Mouse (Mus musculus) thymus, postnatal 10 days (tissue): ENCODE data around the gene Nat10.

Experiments
- DNase-seq, 2 experiments: peaks; one replicate each; pipeline ENCODE4 v3.0.0; 2021; ENCODE audit warnings: low spot score in 2 of 2

Gene Nat10

GRCm38 (mm10) chr2:103745481-103745880 is 15.6 kb downstream of the Nat10 start:
- no peak for DNase-seq

- DNase-seq: peak; percentile 36 to 80
These were observed 17.1 kb downstream of the Nat10 start for GRCm38 (mm10) chr2:103743988-103744387.

GRCm38 (mm10) chr2:103743536-103743935 is 17.5 kb downstream of the Nat10 start:
- DNase-seq: no peak

GRCm38 (mm10) chr2:103742821-103743220 is 18.2 kb downstream of the Nat10 start:
- DNase-seq: no peak

- no peak for DNase-seq
These were observed 29.6 kb downstream of the Nat10 start for GRCm38 (mm10) chr2:103731423-103731822.

- no peak for DNase-seq
These were observed 30.1 kb downstream of the Nat10 start for GRCm38 (mm10) chr2:103730999-103731398.

GRCm38 (mm10) chr2:103728027-103728540 is 33.0 kb downstream of the Nat10 start:
- no peak for DNase-seq

- DNase-seq: no peak
These were observed 36.5 kb downstream of the Nat10 start for GRCm38 (mm10) chr2:103724521-103724920.

- no peak for DNase-seq
These were observed 41.8 kb downstream of the Nat10 start for GRCm38 (mm10) chr2:103719292-103719646.

- peak; percentile 51 to 78 for DNase-seq
These were observed 42.3 kb downstream of the Nat10 start for GRCm38 (mm10) chr2:103718594-103719291.

- DNase-seq: no peak
These were observed 46.7 kb downstream of the Nat10 start for GRCm38 (mm10) chr2:103714412-103714811.

GRCm38 (mm10) chr2:103713831-103714230 is 47.2 kb downstream of the Nat10 start:
- DNase-seq: no peak

- no peak for DNase-seq
These were observed 50.2 kb downstream of the Nat10 start for GRCm38 (mm10) chr2:103710849-103711248.

GRCm38 (mm10) chr2:103707056-103707776 is 53.9 kb downstream of the Nat10 start:
- DNase-seq: no peak

GRCm38 (mm10) chr2:103706226-103706625 is 54.8 kb downstream of the Nat10 start:
- no peak for DNase-seq

GRCm38 (mm10) chr2:103705826-103706225 is 55.2 kb downstream of the Nat10 start:
- no peak for DNase-seq

- no peak for DNase-seq
These were observed 57.2 kb downstream of the Nat10 start for GRCm38 (mm10) chr2:103703865-103704264.

GRCm38 (mm10) chr2:103703336-103703735 is 57.7 kb downstream of the Nat10 start:
- DNase-seq: peak in 1 of 2 experiments; percentile 32

GRCm38 (mm10) chr2:103700514-103700913 is 60.6 kb downstream of the Nat10 start:
- peak in 1 of 2 experiments; percentile 40 for DNase-seq

- no peak for DNase-seq
These were observed 64.9 kb downstream of the Nat10 start for GRCm38 (mm10) chr2:103696177-103696576.

GRCm38 (mm10) chr2:103694777-103695563 is 66.1 kb downstream of the Nat10 start:
- no peak for DNase-seq

GRCm38 (mm10) chr2:103692810-103693209 is 68.3 kb downstream of the Nat10 start:
- no peak for DNase-seq
